Mouse (Mus musculus): Measurements from ENCODE around the gene Trim38.

Trim38 gene

GRCm38 (mm10) chr13:23839308-23839707, 69.6 kb downstream of the Trim38 start, which contains the start of gene Slc17a3:
TSS of gene Slc17a3 (plus strand) at chr13:23839434.
- DNase-seq: no peak
